Mouse (Mus musculus) right cerebral cortex, postnatal 14 days (tissue): ENCODE data around the gene Eral1.

Source experiments
- DNase-seq: peaks from one replicate; pipeline ENCODE4 v3.0.0; 2022

Gene Eral1

DNA sequence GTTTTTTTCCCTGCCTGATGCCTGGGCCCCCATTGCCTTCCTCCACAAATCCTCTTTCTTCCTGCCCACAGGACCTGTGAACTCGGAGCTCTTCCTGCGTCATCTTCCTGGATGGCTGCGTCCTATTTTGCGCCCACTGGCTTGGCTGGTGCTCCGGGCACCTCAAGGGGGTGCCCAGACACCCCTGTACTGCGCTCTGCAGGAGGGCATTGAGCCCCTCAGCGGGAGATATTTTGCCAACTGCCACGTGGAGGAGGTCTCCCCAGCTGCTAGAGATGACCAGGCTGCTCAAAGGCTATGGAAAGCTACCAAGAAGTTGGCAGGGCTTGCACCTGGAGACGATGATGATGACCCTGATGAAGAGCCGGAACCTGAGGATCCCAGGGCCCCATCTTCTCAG, 43.4 kb downstream of the Eral1 start:
- no peak for DNase-seq

GRCm38 (mm10) chr11:78033931-78034617, 46.1 kb downstream of the Eral1 start:
- no peak for DNase-seq

- no peak for DNase-seq
Measured at GRCm38 (mm10) chr11:78032809-78033195, 47.4 kb downstream of the Eral1 start.

- peak; percentile 91 for DNase-seq
Measured at GRCm38 (mm10) chr11:78031947-78032808, 48.0 kb downstream of the Eral1 start, which contains the start of gene Dhrs13. TSS of gene Dhrs13 (plus strand) at chr11:78032280.

DNA sequence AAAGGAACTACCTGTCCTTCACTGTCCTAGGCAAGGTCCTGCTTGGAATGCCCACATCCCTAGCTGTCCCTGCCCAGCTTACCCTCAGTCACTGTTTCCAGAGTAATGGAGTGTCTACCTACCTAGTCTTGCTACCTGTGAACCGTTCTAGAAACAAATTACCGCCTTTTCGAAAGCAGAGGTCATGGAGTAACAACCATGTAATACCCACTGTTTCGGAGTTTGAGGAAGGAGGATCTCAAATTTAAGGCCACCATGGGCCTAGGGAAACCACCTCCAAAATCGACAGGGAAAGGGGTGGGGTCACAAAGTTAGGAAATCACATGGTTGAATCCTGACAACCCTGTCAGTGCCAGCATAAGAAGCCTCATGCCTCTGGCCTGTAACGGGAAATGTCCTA, 48.8 kb downstream of the Eral1 start:
- DNase-seq = no peak

GRCm38 (mm10) chr11:78030600-78030999, 49.6 kb downstream of the Eral1 start:
- DNase-seq = no peak

GRCm38 (mm10) chr11:78029240-78029639, 50.9 kb downstream of the Eral1 start:
- DNase-seq = no peak

- peak; percentile 42 for DNase-seq
Measured at GRCm38 (mm10) chr11:78023607-78024006, 56.6 kb downstream of the Eral1 start.
